Mouse (Mus musculus) spleen, postnatal 10 days (tissue): ENCODE data around the gene Gm13283.
"Not testable (repeated sequence)": the region's sequence is repeated elsewhere in the genome, so short reads cannot be mapped to it uniquely, and the experiment has no call there.

Source experiments
- DNase-seq, 2 experiments: peaks; one replicate each; pipeline ENCODE4 v3.0.0; 2021 to 2022; ENCODE audit warnings: low spot score in 2 of 2

Gene Gm13283

DNA sequence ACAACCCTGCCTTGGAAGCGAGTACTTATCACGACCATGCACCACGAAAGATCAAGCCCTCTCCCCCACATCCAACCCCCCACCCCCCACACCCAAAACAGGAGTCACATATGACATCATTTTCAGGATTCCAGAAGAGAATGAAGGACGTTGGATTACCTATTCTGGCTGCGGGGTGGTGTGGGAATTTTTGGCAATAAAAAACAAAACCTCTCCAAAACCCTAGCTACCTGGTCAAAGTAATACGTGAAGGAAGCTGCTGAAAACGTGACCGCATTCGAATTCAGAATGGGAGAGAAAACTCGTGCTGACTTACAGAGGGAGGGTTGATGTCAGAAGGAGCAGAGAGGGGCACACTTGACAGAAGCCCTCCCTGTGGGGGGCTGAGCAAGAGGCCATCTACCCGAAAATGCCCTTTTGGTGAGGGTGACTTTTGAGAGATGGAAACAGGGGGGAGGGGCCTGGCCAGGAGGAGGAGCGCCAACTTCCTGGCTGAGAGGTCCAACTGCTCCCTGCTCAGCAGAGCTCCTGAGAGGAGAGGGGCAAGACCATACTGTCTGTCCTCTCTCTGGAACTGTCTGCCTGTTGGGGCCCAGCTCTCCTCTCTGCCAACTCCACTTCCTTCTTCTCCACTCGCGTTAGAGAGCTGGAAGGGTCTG lies at the start of gene Gm13283:
TSS of gene Gm13283 (plus strand) at position 510 of the 659 bp plus-strand sequence.
- DNase-seq, result peak; percentile 24 to 39

DNA sequence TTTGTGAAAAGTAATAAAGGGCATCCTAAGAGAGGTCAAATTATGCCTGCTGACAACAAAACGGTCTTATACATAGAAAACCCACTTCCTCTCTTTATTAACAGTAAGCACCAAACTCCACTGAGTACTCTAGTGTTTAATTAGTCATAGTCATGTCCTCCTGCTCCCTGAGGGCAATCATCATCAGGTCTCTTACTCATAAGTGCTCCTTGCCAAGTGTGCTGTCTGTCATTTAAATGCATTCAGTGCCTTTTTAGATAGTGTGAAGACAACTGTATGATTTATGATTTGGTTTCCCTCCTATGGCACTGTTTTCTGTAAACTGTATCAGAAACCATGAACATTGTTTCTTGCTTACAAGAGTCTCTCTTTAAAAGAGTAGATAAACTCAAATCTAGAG lies 45.6 kb upstream of the Gm13283 start:
- DNase-seq, result no peak

DNA sequence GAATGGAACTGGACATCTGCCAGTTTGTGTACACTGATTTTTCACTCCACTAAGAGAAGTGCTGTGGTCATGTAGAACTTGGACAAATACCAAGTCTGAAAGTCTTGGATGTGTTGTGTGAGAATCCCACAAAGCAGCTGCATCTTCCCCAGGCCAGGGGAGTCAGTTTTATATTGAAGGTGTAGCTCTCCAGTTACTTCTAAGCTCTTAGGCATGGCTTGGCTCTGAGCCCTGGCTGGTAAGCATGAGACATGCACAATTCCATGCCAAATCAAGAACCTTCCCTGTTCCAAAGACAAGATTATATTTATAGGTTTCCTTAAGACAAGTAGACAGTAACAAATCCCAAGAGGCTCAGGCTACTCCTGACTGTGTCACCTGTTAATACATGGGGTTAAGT lies 44.9 kb upstream of the Gm13283 start:
- DNase-seq, result no peak

DNA sequence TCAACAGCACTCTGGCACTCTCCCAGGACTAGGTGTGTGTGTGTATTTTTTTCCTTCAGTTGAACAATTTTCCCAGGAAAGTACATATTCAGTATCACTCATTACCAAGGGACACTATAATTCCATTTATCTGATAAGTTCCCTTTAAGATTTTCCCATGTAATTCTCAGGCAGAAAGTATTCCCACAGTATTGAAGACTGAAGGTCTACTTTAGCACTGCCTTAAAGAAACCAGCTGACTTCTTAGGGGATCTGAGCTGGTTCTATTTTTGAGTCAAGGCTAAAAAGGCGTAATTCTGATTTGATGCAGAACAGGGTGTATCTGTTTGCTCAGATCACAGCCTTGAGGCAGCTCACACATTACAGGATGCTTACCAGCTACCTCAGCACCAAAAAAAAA lies 41.2 kb upstream of the Gm13283 start:
- DNase-seq, result no peak

DNA sequence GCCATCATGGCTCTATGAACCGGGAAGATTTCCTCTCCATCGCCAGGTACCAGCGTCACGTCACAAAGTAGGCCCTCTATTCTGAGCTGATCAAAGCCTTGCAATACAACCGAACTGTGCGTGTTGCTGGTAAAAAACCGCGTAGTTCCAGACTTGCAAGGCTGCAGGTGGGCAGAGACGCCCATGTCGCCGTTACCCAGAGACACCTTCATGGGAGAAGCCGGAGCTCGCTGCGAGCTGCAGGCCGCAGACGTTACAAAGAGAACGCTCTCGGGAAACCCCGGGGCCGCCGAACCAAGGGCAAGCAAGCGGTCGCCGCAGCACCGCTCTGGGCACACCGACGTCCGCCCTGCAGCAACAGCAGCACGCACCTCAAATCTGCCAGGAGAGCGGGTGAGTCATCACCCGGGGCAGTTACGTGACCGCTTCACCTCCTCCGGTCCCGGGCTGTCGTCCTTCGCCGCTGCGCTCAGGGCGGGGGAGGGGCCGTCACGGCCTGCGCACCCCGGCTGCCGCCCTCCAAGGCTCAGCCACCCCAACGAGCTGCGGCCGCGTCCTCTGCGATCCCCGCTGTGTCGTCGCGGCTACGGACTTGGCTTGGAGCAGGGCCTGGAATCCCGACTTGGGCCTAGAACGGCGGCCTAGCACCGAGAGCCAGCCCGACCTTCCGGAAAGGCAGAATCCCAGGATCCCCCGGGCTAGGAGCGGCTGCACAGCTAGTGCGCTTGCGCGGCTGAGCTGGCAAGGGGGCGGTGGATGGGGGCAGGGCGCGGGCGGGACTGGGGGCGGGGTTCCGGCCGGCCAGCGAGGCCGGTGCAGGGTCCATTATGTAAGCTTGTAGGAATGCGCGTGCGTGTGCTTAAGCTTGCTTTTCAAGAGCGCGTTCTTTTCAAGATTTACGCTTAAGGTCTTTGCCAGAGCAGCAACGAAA lies 37.9 kb upstream of the Gm13283 start, which contains the start of the genes Gm26566 and Klhl9:
TSS of gene Gm26566 (plus strand) at position 15 of the 931 bp plus-strand sequence.
TSS of gene Klhl9 (minus strand) at position 675 of the 931 bp plus-strand sequence.
- peak; percentile 87 to 89 for DNase-seq

DNA sequence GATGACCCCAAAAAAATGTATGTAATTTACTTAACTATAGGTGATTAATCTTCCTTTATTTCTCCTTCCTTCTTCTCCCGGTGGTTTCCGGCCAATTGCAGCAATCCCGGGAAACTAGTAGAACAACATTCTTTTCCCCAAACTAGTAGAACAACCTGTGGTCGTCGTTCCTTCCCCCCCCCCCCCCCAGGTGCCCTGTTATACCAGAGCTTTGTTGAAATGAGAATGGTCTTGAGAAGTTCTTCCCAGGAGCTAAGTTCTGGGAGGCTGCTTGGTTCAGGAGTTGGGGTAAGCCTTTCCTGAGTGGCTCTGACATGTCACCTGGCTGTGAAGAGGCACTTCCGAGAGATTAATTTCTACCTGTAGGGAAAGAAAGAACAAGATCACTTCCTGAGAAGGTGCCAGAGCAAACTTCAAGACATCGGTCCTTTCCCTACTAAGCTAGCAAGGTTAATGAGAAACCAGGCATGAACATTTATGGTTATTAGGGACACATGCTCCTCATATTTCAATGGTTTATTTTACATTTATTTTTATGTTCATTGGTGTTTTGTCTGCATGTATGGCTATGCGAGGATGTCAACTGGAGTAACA lies 36.3 kb upstream of the Gm13283 start:
- DNase-seq, result no peak

DNA sequence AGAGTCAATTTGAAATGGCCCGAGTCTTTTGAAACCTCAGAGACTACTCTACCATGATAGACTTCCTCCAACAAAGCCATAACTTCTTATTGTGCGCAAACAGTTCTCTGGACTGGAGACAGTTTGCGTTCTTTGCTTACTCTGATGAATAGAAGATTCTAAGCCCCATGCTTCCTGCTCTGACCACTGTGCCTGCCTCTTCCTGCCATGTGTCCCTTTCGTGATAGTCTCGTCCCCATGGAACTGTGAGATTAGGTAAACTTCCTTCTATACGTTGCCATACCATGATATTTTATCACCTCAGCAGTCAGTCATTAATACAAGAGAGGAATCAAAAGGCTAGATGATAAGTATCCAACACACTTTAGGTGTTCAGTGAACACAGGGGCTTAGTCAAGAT lies 33.2 kb upstream of the Gm13283 start:
- DNase-seq, result no peak

DNA sequence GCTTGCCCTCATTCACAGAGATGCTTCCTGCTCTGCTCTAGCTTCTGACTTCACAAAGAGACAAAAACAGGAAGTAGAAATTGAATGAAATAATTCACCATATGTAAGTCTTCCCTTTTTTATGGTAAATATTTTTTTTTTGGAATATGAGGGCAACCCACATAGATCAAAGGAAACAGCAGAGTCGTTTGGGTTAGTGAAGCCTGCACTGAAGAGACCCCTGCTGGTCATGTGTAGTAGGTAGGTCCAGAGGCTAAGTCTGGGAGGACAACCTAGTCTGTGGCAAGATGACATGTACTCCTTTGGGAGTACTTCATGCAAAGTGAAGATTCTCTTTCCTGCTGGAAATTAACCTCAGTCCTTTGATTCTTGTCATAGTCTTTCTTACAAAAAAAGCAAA lies 32.6 kb upstream of the Gm13283 start:
- peak in 1 of 2 experiments; percentile 44 for DNase-seq

DNA sequence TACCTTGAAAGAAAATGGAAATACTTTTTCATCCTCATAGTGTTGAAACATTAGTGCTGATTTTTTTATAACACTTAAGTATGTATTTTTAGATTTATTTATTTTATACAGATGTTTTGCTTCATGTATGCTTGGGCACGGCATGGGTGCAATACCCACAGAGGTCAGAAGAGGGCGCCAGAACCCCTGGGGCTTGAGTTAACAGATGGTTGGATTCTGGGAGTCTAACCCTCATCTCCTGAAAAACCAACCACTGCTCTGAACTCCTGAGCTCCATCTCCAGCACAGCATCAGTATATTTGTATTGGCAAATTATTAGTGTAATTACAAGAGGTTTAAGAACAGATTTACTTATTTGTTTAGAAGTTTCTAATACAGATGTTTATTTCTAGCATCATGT lies 21.4 kb upstream of the Gm13283 start:
- DNase-seq, result peak; percentile 60 to 81

DNA sequence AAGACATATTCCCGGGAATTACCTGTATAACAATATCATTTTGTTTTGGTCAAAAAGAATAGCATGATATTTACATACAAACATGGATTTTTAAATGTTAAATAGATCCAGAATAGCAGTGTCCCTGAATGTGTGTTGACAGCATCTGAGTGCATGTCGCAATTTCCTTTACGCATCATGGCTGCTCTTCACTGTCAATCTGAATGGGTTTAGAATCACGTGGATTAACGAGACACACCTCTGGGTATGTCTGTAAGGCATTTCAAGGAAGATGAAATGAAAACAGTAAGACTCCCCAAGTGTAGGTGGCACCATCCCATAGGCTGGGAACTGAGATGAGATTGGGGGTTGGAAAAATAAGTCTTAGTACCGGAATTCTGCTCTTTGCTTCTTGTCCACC lies 20.9 kb upstream of the Gm13283 start:
- no peak for DNase-seq

DNA sequence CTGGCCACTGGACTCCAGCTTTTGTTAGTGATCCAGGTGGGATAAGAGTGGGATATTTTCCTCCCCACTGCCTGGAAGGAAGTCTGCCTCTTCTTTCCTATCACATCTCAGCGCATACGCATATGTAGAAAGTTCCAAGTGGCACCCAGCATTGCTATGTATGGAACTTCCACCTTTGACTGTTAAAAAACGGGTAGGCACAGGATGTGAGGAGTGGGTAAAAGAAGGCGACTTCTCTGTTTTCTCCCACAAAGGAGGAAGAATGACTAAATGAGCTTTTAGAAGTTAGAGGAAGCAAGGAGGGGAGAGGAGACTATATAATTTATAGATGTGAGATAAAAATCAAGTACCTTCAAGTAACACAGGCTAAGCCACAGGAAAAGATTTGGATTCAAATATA lies 18.5 kb upstream of the Gm13283 start:
- DNase-seq, result no peak

DNA sequence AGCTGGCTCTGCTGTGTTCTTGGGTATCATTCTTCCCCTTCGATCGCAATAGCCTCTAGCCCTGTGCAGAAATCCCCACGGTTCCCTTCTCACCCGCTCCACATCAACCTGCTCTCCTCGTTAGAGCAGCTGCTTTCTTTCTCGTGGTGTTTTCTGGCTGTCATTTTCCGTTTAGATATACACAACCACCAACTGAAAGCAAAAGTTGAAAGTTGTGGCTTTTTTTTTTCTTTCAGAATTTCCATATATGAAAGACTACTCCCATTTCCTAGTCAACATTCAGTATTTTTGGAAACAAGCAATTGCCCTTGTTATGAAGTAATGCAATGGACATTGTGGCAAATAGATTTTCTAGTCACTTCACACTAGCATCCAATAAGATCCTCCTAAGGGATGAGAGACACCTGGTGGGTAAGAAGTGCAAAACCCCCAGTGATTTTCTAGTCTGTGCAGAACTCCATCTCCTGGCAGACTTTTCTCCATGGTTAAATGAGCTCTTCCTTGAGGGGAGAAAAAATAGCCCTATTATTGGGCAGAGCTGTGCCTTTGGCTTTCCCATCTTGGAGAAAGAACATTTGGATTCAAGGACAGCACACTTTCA lies 17.0 kb upstream of the Gm13283 start:
- no peak for DNase-seq

DNA sequence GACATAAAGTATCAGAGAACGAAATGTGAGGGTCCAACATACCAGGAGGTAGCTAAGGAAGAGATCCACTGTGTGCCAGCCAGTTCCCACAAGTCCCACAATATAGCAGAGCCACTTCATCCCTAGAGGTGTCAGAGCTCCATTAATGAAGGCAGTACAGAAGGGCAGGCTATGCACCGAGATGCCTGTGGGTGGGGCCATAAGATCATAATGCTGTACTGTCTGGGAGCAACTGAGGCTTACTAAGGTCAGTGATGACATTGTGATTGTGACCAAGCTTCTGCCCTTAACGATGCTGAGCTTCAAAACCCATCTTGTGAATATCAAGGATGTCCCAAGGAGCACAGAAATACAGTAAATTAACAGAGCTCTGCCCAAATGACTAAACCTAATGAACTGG lies 15.7 kb upstream of the Gm13283 start:
- DNase-seq, result no peak

DNA sequence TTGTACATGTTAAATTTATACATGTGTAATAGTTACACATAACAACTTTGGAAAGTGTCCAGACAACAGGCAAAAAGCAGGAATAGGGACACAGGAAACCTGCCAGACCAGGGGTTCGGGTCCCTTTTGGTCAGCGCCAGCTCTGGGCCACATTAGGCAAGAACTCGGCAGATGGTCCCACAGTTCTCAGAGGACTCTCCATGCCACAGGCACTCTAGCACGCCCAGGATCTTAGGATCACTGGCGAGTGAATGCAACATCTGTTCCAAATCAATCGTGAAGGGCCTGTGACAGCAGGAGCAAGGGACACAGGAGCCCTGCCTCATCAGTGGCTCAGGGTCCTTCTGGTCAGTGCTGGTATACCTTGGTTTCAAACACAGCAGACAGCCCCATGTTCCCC lies 10.0 kb upstream of the Gm13283 start:
- no peak for DNase-seq

DNA sequence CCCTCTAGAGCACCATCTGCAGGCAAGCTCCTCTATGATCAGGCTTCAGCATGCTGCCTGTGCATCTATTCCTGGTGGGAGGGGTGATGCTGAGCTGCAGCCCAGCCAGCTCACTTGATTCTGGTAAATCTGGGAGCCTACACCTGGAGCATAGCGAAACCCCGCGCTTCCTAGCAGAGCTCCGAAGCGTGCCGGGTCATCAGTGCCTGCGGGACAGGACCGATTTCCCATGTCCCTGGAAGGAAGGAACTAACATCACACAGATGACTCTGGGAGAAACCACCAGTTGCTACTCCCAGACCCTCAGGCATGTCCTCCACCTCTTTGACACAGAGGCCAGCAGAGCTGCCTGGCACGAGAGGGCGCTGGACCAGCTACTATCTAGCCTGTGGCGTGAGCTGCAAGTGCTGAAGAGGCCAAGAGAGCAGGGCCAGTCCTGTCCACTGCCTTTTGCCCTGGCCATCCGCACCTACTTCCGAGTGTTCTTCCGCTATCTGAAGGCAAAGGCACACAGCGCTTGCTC lies 5.0 kb upstream of the Gm13283 start, which contains the start of gene Gm13271:
TSS of gene Gm13271 (plus strand) at position 51 of the 523 bp plus-strand sequence.
- DNase-seq, result peak; percentile 58 to 74

DNA sequence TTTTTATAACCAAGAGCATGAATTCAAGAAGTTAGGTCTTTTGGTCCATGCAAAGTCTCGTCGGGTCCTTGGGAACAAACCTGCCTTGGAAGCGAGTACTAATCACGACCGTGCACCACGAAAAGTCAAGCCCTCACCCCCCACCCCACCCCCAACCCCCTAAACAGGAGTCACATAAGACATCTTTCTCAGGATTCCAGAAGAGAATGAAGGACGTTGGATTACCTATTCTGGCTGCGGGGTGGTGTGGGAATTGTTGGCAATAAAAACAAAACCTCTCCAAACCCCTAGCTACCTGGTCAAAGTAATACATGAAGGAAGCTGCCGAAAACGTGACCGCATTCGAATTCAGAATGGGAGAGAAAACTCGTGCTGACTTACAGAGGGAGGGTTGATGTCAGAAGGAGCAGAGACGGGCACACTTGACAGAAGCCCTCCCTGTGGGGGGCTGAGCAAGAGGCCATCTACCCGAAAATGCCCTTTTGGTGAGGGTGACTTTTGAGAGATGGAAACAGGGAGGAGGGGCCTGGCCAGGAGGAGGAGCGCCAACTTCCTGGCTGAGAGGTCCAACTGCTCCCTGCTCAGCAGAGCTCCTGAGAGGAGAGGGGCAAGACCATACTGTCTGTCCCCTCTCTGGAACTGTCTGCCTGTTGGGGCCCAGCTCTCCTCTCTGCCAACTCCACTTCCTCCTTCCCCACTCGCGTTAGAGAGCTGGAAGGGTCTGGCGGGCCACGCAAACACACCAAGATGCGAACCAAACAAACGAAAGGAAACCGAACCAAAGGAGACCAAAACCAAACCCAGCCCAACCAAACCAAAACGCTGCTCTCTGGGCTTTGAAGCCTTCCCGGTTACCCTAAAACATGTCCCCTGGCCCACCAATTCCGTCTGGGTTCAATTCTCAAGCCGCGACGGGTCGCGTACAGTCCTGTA lies 3.1 kb upstream of the Gm13283 start:
- not testable (repeated sequence) for DNase-seq

DNA sequence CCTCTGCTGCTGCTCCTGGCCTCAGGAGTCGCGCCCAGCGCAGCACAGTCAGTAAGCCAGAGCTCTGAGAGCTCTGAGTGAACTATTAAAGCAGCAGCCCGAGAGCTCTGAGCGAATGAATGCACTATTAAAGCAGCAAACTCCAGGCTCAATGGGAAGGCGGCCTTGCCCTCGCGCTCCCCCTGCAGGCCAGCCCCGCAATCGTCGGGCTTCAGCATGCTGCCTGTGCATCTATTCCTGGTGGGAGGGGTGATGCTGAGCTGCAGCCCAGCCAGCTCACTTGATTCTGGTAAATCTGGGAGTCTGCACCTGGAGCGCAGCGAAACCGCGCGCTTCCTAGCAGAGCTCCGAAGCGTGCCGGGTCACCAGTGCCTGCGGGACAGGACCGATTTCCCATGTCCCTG lies 2.3 kb upstream of the Gm13283 start:
- peak; percentile 83 to 88 for DNase-seq

DNA sequence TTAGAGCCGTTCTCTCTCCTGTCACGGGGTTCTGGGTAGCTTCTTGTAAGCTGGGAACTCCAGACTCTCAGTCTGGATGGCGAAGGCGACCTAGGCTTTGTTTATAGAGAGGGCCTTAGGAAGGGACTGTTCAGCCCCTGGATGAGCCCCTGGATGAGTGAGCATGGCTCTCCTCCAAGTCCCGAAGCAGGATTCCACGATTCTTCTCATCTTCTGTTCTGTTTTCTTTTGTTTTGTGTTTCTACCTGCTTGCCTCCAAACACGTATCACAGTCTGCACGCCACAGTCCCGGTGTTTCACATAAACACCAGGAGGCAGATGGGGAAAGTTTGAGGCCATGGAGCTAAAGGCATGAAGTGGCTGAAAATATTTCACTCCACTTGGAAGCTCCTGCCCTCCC lies 1.2 kb upstream of the Gm13283 start:
- DNase-seq, result not testable (repeated sequence)

DNA sequence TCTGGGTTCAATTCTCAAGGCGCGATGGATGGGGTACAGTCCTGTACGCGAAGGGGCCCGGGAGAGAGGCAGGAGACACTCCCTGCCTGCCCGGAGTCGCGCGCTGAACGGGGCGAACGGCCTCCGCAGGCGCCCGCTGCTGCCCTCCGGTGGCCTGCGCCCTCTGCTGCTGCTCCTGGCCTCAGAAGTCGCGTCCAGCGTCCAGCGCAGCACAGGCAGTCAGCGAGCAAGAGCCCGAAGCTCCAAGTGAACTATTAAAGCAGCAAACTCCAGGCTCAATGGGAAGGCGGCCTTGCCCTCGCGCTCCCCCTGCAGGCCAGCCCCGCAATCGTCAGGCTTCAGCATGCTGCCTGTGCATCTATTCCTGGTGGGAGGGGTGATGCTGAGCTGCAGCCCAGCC lies 512 bp downstream of the Gm13283 start:
- peak; percentile 44 to 63 for DNase-seq

DNA sequence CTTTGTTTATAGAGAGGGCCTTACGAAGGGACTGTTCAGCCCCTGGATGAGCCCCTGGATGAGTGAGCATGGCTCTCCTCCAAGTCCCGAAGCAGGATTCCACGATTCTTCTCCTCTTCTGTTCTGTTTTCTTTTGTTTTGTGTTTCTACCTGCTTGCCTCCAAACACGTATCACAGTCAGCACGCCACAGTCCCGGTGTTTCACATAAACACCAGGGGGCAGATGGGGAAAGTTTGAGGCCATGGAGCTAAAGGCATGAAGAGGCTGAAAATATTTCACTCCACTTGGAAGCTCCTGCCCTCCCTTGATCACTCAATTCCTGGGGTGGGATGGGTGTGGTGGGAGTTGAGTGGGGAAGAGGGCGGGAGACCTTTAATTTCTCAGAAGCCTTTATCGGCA lies 1.9 kb downstream of the Gm13283 start:
- DNase-seq, result peak; percentile 72 to 73

DNA sequence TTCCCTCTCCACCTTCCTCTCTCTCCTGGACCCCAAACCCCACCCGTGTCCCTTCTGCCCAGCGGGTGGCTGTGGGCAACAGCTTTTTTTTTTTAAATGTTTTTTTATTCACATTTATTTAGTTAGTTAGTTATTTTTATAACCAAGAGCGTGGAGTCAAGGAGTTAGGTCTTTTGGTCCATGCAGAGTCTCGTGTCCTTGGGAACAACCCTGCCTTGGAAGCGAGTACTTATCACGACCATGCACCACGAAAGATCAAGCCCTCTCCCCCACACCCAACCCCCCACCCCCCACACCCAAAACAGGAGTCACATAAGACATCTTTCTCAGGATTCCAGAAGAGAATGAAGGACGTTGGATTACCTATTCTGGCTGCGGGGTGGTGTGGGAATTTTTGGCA lies 2.4 kb downstream of the Gm13283 start:
- not testable (repeated sequence) for DNase-seq
